Mouse (Mus musculus): Measurements from ENCODE around the gene Atp5l.

GRCm38 (mm10) chr9:44914706-44915105 is 5.8 kb downstream of the Atp5l start:
- TF ChIP-seq POLR2A (IDR thresholded peaks at IDR 0.05; ENCODE audit: borderline replicate concordance, extremely low read depth, low read depth, low read length) (no peak), CTCF (IDR thresholded peaks at IDR 0.05; ENCODE audit: insufficient read depth, low read length) (no peak)

Measured in lung, adult 2 months (tissue).